Mouse (Mus musculus): ENCODE measurements around the gene Eif4b.

Gene Eif4b

GRCm38 (mm10) chr15:102101672-102102541, 28.3 kb downstream of the Eif4b start:
- DNase-seq (ENCODE audit: low spot score in 2 of 2): peak in 1 of 2 experiments; percentile 11

GRCm38 (mm10) chr15:102102548-102103121, 29.1 kb downstream of the Eif4b start:
- DNase-seq (ENCODE audit: low spot score in 2 of 2): no peak

DNA sequence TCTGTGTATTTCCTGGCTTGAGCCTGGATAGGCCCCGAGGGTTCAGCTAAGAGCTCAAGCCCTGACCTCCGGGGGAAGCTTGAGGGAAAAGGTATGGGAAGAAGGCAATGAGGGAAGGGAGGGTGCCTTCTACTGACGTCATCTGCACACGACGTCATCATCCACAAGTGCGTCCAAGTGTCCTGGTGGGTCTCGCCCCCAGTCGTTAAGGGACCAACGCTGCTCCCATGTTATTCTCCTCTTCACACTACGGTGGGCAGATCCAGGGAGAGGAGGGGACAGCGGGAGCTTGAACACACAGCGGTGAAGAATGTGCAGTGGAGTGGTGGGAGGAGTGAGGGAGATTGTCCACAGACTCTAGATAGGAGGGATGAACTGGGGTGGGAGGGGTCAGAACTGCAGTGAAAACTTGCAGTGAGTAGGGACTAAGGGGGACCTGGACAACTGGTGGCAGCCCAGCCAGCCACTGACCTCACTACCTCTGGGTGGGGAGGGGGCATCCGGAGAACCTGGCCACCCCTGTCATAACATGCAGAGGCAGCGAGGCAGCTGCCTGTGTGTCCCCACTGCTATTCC, 29.9 kb downstream of the Eif4b start:
- no peak for DNase-seq (ENCODE audit: low spot score in 2 of 2)

GRCm38 (mm10) chr15:102103947-102104555, 30.5 kb downstream of the Eif4b start:
- no peak for DNase-seq (ENCODE audit: low spot score in 2 of 2)

DNA sequence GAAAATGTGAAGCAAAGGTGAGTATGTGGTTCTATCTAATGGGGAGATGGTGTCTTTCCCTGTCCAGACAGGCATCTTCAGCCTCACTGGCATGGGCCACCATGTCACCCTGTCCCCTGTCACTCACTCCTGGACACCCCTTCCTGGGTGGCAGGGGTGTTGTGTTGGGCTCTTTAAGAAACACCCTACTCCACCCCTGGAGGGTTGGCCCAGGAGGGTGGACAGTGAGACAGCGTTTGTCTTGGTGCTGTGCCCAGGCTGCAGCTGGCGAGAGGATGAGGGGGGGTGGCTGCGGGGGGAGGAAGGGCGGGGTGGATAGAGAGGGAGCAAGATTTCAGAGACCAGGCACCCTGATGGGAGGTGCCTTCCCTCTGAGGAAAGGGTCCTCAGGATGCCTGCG, 31.8 kb downstream of the Eif4b start:
- no peak for DNase-seq (ENCODE audit: low spot score in 2 of 2)

- no peak for DNase-seq (ENCODE audit: low spot score in 2 of 2)
Measured at GRCm38 (mm10) chr15:102105764-102106730, 32.5 kb downstream of the Eif4b start.

GRCm38 (mm10) chr15:102106754-102107456, 33.3 kb downstream of the Eif4b start:
- DNase-seq (ENCODE audit: low spot score in 2 of 2): no peak

GRCm38 (mm10) chr15:102107689-102108573, 34.4 kb downstream of the Eif4b start:
- peak; percentile 83 to 85 for DNase-seq (ENCODE audit: low spot score in 2 of 2)

- DNase-seq (ENCODE audit: low spot score in 2 of 2): peak; percentile 82 to 90
Measured at GRCm38 (mm10) chr15:102108651-102109525, 35.3 kb downstream of the Eif4b start.

GRCm38 (mm10) chr15:102110271-102110670, 36.7 kb downstream of the Eif4b start:
- no peak for DNase-seq (ENCODE audit: low spot score in 2 of 2)

DNA sequence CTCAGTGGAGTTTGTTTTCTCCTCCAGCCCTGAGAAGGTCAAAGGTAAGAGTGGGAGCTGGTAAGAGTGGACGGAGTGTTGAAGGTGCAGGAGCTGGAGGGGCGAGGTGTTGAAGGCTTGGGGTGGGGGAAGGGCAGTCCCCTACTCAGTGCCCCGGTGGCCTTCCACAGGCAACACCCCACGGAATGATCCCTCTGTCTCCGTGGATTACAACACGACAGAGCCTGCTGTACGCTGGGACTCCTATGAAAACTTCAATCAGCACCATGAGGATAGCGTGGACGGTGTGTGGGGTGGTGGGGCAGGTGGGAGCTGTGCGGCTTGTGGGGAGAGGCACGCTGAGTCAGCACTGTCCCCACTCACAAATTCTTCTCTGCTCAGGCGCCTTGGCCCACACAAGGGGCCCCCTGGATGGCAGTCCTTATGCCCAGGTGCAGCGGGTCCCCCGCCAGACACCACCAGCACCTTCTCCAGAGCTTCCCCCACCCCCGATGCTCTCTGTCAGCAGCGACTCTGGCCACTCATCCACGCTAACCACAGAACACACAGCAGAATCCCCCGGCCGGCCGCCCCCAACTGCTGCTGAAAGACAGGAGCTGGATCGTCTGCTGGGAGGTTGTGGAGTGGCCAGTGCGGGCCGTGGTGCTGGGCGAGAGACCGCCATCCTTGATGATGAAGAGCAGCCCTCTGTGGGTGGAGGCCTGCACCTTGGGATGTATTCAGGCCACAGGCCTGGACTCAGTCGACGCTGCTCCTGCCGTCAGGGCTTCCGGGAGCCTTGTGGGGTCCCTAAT, 37.3 kb downstream of the Eif4b start:
- DNase-seq (ENCODE audit: low spot score in 2 of 2): no peak

- DNase-seq (ENCODE audit: low spot score in 2 of 2): no peak
Measured at GRCm38 (mm10) chr15:102111495-102111829, 37.9 kb downstream of the Eif4b start.

GRCm38 (mm10) chr15:102112181-102112580, 38.6 kb downstream of the Eif4b start:
- DNase-seq (ENCODE audit: low spot score in 2 of 2): no peak

GRCm38 (mm10) chr15:102112827-102113226, 39.3 kb downstream of the Eif4b start:
- no peak for DNase-seq (ENCODE audit: low spot score in 2 of 2)

DNA sequence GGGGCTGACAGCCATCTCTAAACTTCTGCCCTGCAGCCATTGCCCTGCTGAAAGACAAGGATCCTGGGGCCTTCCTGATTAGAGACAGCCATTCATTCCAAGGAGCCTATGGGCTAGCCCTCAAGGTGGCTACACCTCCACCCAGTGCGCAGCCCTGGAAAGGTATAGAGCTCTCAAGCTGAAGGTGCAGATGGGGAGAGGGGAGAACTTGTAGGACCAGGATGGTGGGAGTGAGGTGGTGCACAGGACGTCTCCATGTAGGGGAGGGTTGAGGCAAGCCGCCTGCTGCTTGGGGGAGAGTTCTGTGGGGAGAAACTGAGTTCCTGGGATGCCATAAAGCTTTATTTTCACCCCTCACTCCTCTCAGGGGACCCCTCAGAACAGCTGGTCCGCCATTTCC, 40.1 kb downstream of the Eif4b start:
- no peak for DNase-seq (ENCODE audit: low spot score in 2 of 2)

DNA sequence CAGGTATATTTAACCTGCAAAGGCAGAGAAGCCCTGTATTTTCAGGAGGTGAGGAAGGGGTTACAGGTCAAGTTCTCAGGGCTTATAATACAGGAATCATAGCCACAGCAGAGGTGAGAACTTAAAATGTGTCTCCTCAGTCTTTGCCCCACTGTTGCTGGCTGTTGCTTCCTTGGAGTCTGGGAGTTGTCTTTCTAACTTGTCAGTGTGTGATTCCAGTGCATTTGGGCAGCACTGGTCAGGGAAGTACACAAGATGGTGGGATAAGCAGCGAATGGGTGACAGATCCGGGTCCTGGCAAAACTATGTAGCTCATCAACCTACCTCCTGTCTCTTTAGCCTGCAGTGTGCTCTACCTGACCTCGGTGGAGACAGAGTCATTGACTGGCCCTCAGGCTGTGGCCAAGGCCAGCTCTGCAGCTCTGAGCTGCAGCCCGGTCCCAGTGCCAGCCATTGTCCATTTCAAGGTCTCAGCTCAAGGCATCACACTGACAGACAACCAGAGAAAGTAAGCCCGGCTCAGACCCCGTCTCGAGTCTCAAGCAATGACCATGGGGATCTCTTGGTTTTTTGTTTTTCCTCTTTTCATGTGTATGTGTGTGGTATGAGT, 41.2 kb downstream of the Eif4b start:
- DNase-seq (ENCODE audit: low spot score in 2 of 2): no peak

DNA sequence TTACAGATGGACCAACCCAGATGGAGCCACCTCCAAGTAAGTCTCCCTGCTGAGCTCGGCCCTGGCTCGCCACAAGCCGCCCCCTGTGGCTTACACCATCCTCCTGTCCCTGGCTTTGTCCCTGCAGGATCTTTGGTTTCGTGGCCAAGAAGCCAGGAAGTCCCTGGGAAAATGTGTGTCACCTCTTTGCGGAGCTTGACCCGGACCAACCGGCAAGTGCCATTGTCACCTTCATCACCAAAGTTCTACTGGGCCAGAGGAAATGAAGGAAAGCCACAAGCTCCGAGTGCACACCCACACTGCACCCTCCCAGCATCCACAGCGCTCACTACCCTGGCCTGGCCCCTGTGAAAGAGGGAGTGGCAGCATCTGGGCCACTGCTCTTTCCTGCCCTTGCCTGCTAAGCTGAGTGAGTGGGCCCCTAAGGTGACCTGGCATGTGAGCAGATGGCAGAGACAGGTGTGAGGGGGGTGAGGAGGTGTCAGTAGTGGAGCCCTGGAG, 42.2 kb downstream of the Eif4b start:
- no peak for DNase-seq (ENCODE audit: low spot score in 2 of 2)
